Mouse (Mus musculus): ENCODE data around the gene Naa35. TPM values are rescaled to one million over a fixed set of nuclear protein-coding genes. Genes with fewer than 3 reads are reported as not detected.

Gene Naa35
- polyA plus RNA-seq, 1 experiment from 2014 or later = 79.6 TPM

DNA sequence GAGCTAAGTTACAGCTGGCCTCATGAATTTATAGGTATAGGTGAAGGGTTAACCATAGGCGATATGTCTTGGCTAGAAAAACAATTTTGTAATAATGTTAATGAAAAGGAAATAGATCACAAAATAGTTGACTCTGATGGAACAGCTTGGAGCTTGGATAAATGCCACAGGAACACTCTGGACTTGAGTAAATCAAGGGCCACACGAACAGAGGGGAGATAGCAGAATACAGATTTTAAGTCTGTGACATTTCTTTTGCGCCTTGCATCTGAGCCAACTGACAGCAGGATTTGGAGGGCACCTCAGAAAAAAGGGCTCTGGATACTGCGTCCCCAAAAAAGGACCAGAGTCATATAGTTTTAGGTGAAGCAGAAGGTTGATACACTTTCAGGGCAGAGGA is 20.6 kb upstream of the Naa35 start:
- no peak for ATAC-seq (replicated peaks; ENCODE audit: low FRiP score, low TSS enrichment, low read depth)
- Histone ChIP-seq H3K27me3 (replicated peaks; ENCODE audit: control insufficient read depth, insufficient read depth, low read length) (no peaks in the 10 kb centered on the region), H3K4me1 (replicated peaks; ENCODE audit: control insufficient read depth, insufficient read depth, low read length) (no peaks in the 10 kb centered on the region), H3K9ac (ENCODE audit: low read length) (no peak overlapping the region), H3K4me2 (ENCODE audit: low read length) (no peak overlapping the region), H3K4me3 (ENCODE audit: low read depth, low read length) (no peak overlapping the region), H3K9me3 (ENCODE audit: control insufficient read depth, low read length) (no peaks in the 10 kb centered on the region), H3K27ac (ENCODE audit: low read depth) (no peak overlapping the region), H3K36me3 (ENCODE audit: control insufficient read depth, insufficient read depth, low read length) (no peaks in the 10 kb centered on the region)
- 83% methylated on average over 4 of the region's 4 CpGs for WGBS
- no peak for DNase-seq (ENCODE audit: low spot score)

DNA sequence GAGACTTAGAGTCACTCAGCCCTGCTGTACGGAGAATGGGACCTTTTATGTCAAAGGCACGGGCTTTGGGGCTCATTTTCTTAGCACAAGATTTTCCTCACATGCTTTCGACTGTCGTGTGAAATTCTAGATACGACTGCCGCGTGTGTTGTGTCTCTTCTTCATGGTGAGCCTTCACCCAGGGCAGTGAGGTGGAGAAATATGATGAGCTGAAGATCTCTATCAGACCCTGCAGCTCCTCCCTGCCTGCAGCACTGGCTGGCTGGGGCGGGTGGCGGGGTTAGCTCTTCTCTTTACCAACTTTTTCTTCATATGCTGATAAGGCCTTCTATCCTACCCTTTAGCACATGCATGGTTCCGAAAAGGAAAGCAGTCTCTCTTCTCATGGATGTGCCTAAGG is 20.1 kb upstream of the Naa35 start:
- WGBS = 82% methylated on average over 10 of the region's 10 CpGs

DNA sequence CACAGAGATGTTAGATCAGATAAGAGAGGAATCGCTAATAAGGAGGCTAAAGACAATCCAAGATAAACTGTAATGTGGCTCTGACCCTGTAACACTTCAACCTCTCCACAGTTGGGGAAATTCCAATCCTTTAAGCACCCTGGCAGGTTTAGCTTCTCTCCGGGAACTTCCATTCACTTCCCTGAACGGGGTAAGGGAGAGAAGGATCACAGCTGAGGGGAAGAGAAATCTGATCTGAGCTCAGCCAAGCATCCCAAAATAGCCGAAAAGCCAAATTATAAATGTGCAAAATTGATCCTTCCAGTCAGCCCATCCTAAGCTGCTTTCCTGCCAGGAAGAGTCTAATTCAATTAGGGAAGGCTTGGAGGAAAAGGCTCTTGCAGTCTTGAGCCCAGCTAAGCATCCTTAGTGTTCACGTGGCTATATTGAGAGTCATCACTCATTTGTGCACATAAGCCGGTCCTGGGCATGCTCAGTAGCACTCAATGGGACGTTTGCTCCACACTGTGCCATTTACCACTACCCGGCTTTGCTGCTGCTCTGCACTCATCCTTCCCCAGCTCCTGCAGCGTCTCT is 19.0 kb upstream of the Naa35 start:
- WGBS = 60% methylated on average over 9 of the region's 9 CpGs
- Histone ChIP-seq H3K36me3 (ENCODE audit: control insufficient read depth, insufficient read depth, low read length) (no peaks in the 10 kb centered on the region), H3K4me3 (ENCODE audit: low read depth, low read length) (no peak overlapping the region), H3K9me3 (ENCODE audit: control insufficient read depth, low read length) (no peaks in the 10 kb centered on the region), H3K4me2 (ENCODE audit: low read length) (no peak overlapping the region), H3K27me3 (replicated peaks; ENCODE audit: control insufficient read depth, insufficient read depth, low read length) (no peaks in the 10 kb centered on the region), H3K27ac (ENCODE audit: low read depth) (no peak overlapping the region), H3K4me1 (replicated peaks; ENCODE audit: control insufficient read depth, insufficient read depth, low read length) (no peaks in the 10 kb centered on the region), H3K9ac (ENCODE audit: low read length) (no peak overlapping the region)
- DNase-seq (ENCODE audit: low spot score) = no peak
- ATAC-seq (replicated peaks; ENCODE audit: low FRiP score, low TSS enrichment, low read depth) = no peak

More for the DNA sequence above, 20.1 kb upstream of the Naa35 start:
- H3K9ac ChIP-seq (ENCODE audit: low read length) = no peak overlapping the region
- no peak for ATAC-seq (replicated peaks; ENCODE audit: low FRiP score, low TSS enrichment, low read depth)
- H3K36me3 ChIP-seq (ENCODE audit: control insufficient read depth, insufficient read depth, low read length) = no peaks in the 10 kb centered on the region
- no peaks in the 10 kb centered on the region for H3K27me3 ChIP-seq (replicated peaks; ENCODE audit: control insufficient read depth, insufficient read depth, low read length)
- H3K4me2 ChIP-seq (ENCODE audit: low read length) = no peak overlapping the region
- H3K9me3 ChIP-seq (ENCODE audit: control insufficient read depth, low read length) = no peaks in the 10 kb centered on the region
- H3K4me3 ChIP-seq (ENCODE audit: low read depth, low read length) = no peak overlapping the region
- H3K4me1 ChIP-seq (replicated peaks; ENCODE audit: control insufficient read depth, insufficient read depth, low read length) = no peaks in the 10 kb centered on the region
- no peak overlapping the region for H3K27ac ChIP-seq (ENCODE audit: low read depth)
- peak; percentile 32 for DNase-seq (ENCODE audit: low spot score)

DNA sequence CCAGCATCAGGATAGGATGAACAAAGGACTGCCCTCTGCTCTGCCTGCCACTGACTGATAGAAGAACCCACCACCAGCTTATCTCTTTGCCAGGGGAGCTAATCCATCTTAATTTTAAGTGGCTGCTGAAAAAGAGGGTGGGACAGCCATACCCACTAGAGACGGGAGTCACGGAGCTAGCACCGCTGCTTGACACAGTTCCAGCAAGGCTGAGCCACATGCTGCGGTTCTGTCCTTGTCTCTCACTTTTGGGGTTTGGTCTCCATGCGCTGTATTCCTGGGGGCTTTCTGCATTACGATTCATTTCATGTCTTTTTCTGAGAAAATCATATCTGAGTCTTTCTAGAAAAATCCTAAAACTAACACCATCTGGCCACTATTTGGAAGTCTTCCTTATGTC is 14.0 kb upstream of the Naa35 start:
- WGBS = 92% methylated on average over 6 of the region's 6 CpGs
- H3K4me1 ChIP-seq (replicated peaks; ENCODE audit: control insufficient read depth, insufficient read depth, low read length) = no peaks in the 10 kb centered on the region

DNA sequence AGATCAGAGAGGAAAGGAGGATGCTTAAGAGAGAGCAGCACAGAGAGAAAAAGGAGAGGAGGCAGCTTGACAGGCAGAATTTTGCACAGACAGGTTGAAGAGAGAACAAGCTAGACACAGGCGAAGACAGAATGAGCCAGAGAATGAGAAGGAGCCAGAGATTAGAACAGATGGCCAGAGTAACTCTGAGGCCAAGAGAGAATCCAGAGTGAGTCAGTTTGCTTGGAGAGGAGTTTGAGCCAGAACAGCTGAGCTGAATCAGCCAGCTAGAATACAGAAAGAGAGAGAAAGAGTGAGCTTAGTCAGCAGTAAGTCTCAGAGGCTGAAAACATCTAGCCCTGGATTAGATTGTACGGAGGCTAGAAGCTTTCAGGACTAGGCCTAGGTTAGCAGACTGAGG is 12.5 kb upstream of the Naa35 start:
- ATAC-seq (replicated peaks; ENCODE audit: low FRiP score, low TSS enrichment, low read depth) = no peak
- no peaks in the 10 kb centered on the region for H3K27me3 ChIP-seq (replicated peaks; ENCODE audit: control insufficient read depth, insufficient read depth, low read length)
- no peak overlapping the region for H3K9ac ChIP-seq (ENCODE audit: low read length)
- 88% methylated on average over 2 of the region's 2 CpGs for WGBS
- no peaks in the 10 kb centered on the region for H3K36me3 ChIP-seq (ENCODE audit: control insufficient read depth, insufficient read depth, low read length)
- no peak overlapping the region for H3K27ac ChIP-seq (ENCODE audit: low read depth)
- H3K4me2 ChIP-seq (ENCODE audit: low read length) = no peak overlapping the region
- 0 out of 2 replicates have a peak, but pooled peaks cover 3% of the 10 kb centered on the region for H3K9me3 ChIP-seq (ENCODE audit: control insufficient read depth, low read length)
- H3K4me3 ChIP-seq (ENCODE audit: low read depth, low read length) = no peak overlapping the region
- no peak for DNase-seq (ENCODE audit: low spot score)
- no peaks in the 10 kb centered on the region for H3K4me1 ChIP-seq (replicated peaks; ENCODE audit: control insufficient read depth, insufficient read depth, low read length)

More for the DNA sequence above, 14.0 kb upstream of the Naa35 start:
- no peak overlapping the region for H3K27ac ChIP-seq (ENCODE audit: low read depth)
- no peaks in the 10 kb centered on the region for H3K36me3 ChIP-seq (ENCODE audit: control insufficient read depth, insufficient read depth, low read length)
- H3K4me3 ChIP-seq (ENCODE audit: low read depth, low read length) = no peak overlapping the region
- 0 out of 2 replicates have a peak, but pooled peaks cover 3% of the 10 kb centered on the region for H3K9me3 ChIP-seq (ENCODE audit: control insufficient read depth, low read length)
- no peak for DNase-seq (ENCODE audit: low spot score)
- H3K4me2 ChIP-seq (ENCODE audit: low read length) = no peak overlapping the region
- ATAC-seq (replicated peaks; ENCODE audit: low FRiP score, low TSS enrichment, low read depth) = no peak
- H3K9ac ChIP-seq (ENCODE audit: low read length) = no peak overlapping the region
- H3K27me3 ChIP-seq (replicated peaks; ENCODE audit: control insufficient read depth, insufficient read depth, low read length) = no peaks in the 10 kb centered on the region

DNA sequence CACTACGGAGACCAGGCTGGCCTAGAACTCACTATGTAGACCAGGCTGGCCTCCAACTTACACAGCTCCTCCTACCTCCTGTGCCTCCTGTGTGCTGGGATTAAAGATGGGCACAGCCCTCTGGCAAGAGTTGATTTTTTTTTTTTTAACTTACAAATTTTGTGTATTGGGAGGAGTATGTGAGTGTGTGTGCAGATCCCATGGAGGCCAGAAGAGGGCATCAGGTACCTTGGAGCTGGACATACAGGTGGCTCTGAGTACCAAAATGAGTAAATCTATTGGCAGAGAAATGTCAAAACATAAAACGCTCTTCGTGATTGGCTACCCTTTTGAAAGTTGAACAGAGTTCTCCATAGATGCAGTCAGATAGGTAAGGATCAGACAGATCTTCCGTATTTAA is 4.1 kb upstream of the Naa35 start:
- no peaks in the 10 kb centered on the region for H3K27me3 ChIP-seq (replicated peaks; ENCODE audit: control insufficient read depth, insufficient read depth, low read length)
- H3K4me3 ChIP-seq (ENCODE audit: low read depth, low read length) = no peak overlapping the region
- ATAC-seq (replicated peaks; ENCODE audit: low FRiP score, low TSS enrichment, low read depth) (no peak), DNase-seq (ENCODE audit: low spot score) (no peak)
- peaks cover 5% of the 10 kb centered on the region; the same call in 1 of the 2 replicates for H3K4me1 ChIP-seq (replicated peaks; ENCODE audit: control insufficient read depth, insufficient read depth, low read length)
- H3K36me3 ChIP-seq (ENCODE audit: control insufficient read depth, insufficient read depth, low read length) = no peaks in the 10 kb centered on the region
- no peaks in the 10 kb centered on the region for H3K9me3 ChIP-seq (ENCODE audit: control insufficient read depth, low read length)
- WGBS = 93% methylated on average over 4 of the region's 4 CpGs
- no peak overlapping the region for H3K9ac ChIP-seq (ENCODE audit: low read length)
- H3K27ac ChIP-seq (ENCODE audit: low read depth) = no peak overlapping the region
- H3K4me2 ChIP-seq (ENCODE audit: low read length) = no peak overlapping the region

DNA sequence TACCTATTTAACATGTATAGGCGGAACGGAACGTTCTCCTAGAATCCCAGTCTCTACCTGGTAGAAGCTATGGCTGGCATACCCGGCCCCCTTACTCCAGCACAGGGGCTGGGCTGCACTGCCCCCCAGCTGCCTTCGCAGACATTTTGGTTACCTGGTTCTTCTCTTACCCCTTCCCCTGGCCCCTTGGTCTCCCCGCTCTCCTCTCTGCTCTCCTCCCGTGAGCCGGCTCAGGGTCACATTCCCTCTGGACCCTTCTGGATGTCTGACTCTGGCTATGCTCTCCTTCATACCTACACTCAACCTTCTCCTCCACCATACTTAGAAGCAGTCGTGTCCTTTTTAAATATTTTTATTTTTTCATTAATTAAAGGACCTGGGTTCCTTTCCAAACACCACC is 578 bp upstream of the Naa35 start:
- Histone ChIP-seq H3K36me3 (ENCODE audit: control insufficient read depth, insufficient read depth, low read length) (peaks cover 23% of the 10 kb centered on the region), H3K27ac (ENCODE audit: low read depth) (peak overlapping the region; percentile 72; the same call in 1 of the 2 replicates), H3K9me3 (ENCODE audit: control insufficient read depth, low read length) (no peaks in the 10 kb centered on the region), H3K4me3 (ENCODE audit: low read depth, low read length) (peak overlapping the region; percentile 91), H3K4me1 (replicated peaks; ENCODE audit: control insufficient read depth, insufficient read depth, low read length) (peaks cover 19% of the 10 kb centered on the region; the same call in 1 of the 2 replicates), H3K9ac (ENCODE audit: low read length) (peak overlapping the region; percentile 57), H3K4me2 (ENCODE audit: low read length) (peak overlapping the region; percentile 98), H3K27me3 (replicated peaks; ENCODE audit: control insufficient read depth, insufficient read depth, low read length) (no peaks in the 10 kb centered on the region)
- DNase-seq (ENCODE audit: low spot score) (peak; percentile 72), ATAC-seq (replicated peaks; ENCODE audit: low FRiP score, low TSS enrichment, low read depth) (peak; percentile 57)
- 2% methylated on average over 9 of the region's 9 CpGs for WGBS

GRCm38 (mm10) chr13:59585648-59586005 is 568 bp downstream of the Naa35 start:
- DNase-seq (ENCODE audit: low spot score) (peak; percentile 84), ATAC-seq (replicated peaks; ENCODE audit: low FRiP score, low TSS enrichment, low read depth) (no peak; the same call in 1 of the 2 replicates)
- H3K4me3 ChIP-seq (ENCODE audit: low read depth, low read length) = peak overlapping the region; percentile 91
- H3K9me3 ChIP-seq (ENCODE audit: control insufficient read depth, low read length) = no peaks in the 10 kb centered on the region
- H3K36me3 ChIP-seq (ENCODE audit: control insufficient read depth, insufficient read depth, low read length) = peaks cover 34% of the 10 kb centered on the region
- H3K4me2 ChIP-seq (ENCODE audit: low read length) = peak overlapping the region; percentile 65
- peak overlapping the region; percentile 84 for H3K9ac ChIP-seq (ENCODE audit: low read length)
- peak overlapping the region; percentile 72 for H3K27ac ChIP-seq (ENCODE audit: low read depth)
- H3K4me1 ChIP-seq (replicated peaks; ENCODE audit: control insufficient read depth, insufficient read depth, low read length) = peaks cover 19% of the 10 kb centered on the region; the same call in 1 of the 2 replicates
- WGBS = under 1% methylated on average over 28 of the region's 28 CpGs
- no peaks in the 10 kb centered on the region for H3K27me3 ChIP-seq (replicated peaks; ENCODE audit: control insufficient read depth, insufficient read depth, low read length)

- DNase-seq (ENCODE audit: low spot score) (no peak), ATAC-seq (replicated peaks; ENCODE audit: low FRiP score, low TSS enrichment, low read depth) (no peak)
- Histone ChIP-seq H3K9me3 (ENCODE audit: control insufficient read depth, low read length) (no peaks in the 10 kb centered on the region), H3K4me3 (ENCODE audit: low read depth, low read length) (no peak overlapping the region), H3K27me3 (replicated peaks; ENCODE audit: control insufficient read depth, insufficient read depth, low read length) (no peaks in the 10 kb centered on the region), H3K4me1 (replicated peaks; ENCODE audit: control insufficient read depth, insufficient read depth, low read length) (peaks cover 19% of the 10 kb centered on the region; the same call in 1 of the 2 replicates), H3K36me3 (ENCODE audit: control insufficient read depth, insufficient read depth, low read length) (peaks cover 49% of the 10 kb centered on the region), H3K4me2 (ENCODE audit: low read length) (no peak overlapping the region), H3K27ac (ENCODE audit: low read depth) (no peak overlapping the region), H3K9ac (ENCODE audit: low read length) (no peak overlapping the region)
- WGBS = 94% methylated on average over 2 of the region's 2 CpGs
Observed at GRCm38 (mm10) chr13:59587201-59587600, 2.1 kb downstream of the Naa35 start.
